Mouse (Mus musculus) testis, postnatal 10 days (tissue): ENCODE measurements around the gene Slc11a1.

Experiments
- DNase-seq: peaks from one replicate; pipeline ENCODE4 v3.0.0; 2021; ENCODE audit warnings: low spot score

The Slc11a1 gene

GRCm38 (mm10) chr1:74408589-74409504 is 33.9 kb downstream of the Slc11a1 start, which contains the start of gene Vil1:
Gene Vil1 (plus strand): TSS chr1:74409376.
- DNase-seq, result no peak

DNA sequence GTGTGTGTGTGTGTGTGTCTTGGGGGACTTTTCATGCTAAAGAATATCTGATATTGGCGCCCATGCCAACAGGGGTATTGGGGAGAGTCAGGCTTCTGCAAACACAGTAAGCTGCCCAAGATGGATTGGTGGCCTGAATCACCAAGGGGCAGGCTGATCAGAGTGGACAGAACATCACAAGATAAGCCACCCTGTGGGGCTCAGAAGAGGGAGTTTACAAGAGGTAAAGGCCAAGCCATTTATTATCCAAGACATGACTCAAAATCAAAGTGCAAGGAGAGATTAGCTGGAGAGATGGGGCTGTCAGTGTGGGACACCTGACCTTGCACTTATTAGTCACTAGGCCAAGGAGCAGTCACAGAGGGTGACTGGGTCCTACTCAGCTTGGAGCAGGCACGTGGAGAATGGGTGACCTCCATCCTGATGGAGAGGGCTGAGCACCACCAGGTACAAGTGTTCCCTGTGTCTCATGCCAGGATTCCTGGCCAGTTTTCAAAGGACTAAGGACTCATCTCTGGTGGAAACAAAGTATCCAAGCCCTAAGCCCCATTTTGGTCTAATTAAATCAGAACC is 36.8 kb downstream of the Slc11a1 start:
- DNase-seq, result no peak

GRCm38 (mm10) chr1:74412711-74413110 is 37.7 kb downstream of the Slc11a1 start:
- no peak for DNase-seq

DNA sequence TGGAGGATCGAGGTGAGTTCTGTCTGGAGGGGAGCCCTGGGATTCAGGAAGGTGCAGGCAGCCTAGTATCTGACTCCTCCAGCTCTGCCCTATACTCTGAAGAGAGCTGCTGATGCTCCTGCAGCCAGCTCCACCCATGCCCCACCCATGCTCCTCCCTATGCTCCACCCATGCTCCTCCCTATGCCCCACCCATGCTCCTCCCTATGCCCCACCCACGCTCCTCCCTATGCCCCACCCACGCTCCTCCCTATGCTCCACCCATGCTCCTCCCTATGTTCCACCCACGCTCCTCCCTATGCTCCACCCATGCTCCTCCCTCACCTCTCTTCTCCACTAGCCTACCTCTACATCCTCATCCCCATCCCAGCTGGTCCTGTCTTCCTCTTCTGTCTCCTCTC is 40.1 kb downstream of the Slc11a1 start:
- DNase-seq, result peak; percentile 66

- DNase-seq, result peak; percentile 64
Observed at GRCm38 (mm10) chr1:74418747-74419439, 43.9 kb downstream of the Slc11a1 start.

DNA sequence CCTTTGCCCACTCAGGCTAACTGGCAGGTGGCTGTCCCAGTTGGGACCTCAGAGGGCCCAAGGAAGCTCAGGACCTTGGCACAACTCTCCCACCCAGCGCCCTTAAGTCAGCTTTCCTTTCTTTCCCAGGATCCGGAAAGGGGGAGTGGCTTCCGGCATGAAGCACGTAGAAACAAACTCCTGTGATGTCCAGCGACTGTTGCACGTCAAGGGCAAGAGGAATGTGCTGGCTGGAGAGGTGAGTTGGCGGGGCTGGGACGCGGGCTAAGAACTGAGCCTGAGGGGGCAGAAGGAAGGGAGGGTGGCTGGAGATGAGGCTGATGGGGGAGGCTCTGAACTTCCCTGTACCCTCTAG is 44.4 kb downstream of the Slc11a1 start:
- no peak for DNase-seq

GRCm38 (mm10) chr1:74423147-74423546 is 48.2 kb downstream of the Slc11a1 start:
- no peak for DNase-seq

DNA sequence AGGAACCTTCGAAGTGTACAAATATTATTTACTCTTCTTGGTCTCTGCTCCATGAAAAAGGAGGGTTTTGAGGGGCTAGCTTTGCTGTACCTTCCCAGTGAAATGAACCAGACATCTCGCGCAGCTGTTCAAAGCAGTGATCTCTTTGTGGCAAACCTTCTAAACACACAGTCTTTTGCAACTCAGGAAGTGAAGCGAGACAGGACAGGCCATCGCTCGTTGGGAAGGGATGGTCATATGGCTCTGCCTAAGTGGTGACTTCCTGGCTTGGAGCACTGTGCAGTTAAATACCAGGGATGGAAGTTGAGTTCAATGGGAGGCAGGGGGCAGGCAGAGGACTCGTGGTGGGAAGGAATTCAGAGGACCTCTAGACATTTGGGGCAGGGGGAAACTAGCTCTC is 50.9 kb downstream of the Slc11a1 start:
- no peak for DNase-seq

- no peak for DNase-seq
Observed at GRCm38 (mm10) chr1:74433220-74433619, 58.2 kb downstream of the Slc11a1 start.

GRCm38 (mm10) chr1:74434596-74434995 is 59.6 kb downstream of the Slc11a1 start:
- DNase-seq, result no peak

DNA sequence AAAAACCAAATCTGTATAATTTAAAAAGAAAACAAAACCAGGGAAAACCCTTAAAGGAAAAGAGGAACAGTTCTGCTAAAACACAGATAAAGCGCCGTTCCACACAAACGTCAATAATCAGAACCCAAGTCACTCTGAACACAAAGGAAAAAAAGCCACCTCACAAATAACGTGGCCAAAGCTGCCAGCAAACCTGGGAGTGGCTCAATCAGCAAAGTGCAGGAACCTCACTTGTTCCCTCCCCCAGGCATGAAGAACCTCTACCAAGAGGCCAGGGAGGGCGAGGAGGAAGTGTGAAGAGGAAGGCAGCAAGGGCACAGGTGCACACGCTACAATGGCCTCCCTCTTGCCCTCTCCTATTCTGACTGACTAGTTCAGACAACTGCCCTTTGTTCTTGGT is 60.6 kb downstream of the Slc11a1 start:
- no peak for DNase-seq
